Mouse (Mus musculus) forebrain, embryonic 16.5 days (tissue): ENCODE measurements around the gene Vwa8. TPM values are rescaled to one million over a fixed set of nuclear protein-coding genes. Genes with fewer than 3 reads are reported as not detected.

Experiments
- ATAC-seq: fragments of 200-750 bp; cut with Nextera tagmentation; 2 replicates; pipeline ENCODE4 v1.8.0; 2017; ENCODE audit warnings: mild to moderate bottlenecking, moderate library complexity
- H3K27ac ChIP-seq: fragments of 300-500 bp; sonication (generic); 2 replicates; pipeline ENCODE4 v1.5.1; 2014; ENCODE audit warnings: low read length, control low read depth
- H3K27me3 ChIP-seq: fragments of 300-500 bp; sonication (generic); replicated peaks from 2 replicates; pipeline ENCODE4 v1.6.1; 2014; ENCODE audit warnings: low read length; ENCODE audit not compliant: control insufficient read depth, insufficient read depth
- H3K36me3 ChIP-seq: fragments of 300-500 bp; sonication (generic); 2 replicates; pipeline ENCODE4 v1.6.1; 2014; ENCODE audit not compliant: control insufficient read depth, insufficient read depth
- H3K4me1 ChIP-seq: fragments of 300-500 bp; sonication (generic); replicated peaks from 2 replicates; pipeline ENCODE4 v1.6.1; 2014; ENCODE audit warnings: low read length; ENCODE audit not compliant: control insufficient read depth, insufficient read depth
- H3K4me2 ChIP-seq: fragments of 300-500 bp; sonication (generic); 2 replicates; pipeline ENCODE4 v1.6.1; 2014; ENCODE audit warnings: mild to moderate bottlenecking, low read length, control low read depth
- H3K4me3 ChIP-seq: fragments of 300-500 bp; sonication (generic); replicated peaks from 2 replicates; pipeline ENCODE4 v1.5.1; 2014; ENCODE audit warnings: mild to moderate bottlenecking, low read length, control low read depth
- H3K9ac ChIP-seq: fragments of 300-500 bp; sonication (generic); replicated peaks from 2 replicates; pipeline ENCODE4 v1.6.1; 2014; ENCODE audit warnings: low read depth, low read length, control low read depth
- H3K9me3 ChIP-seq: fragments of 300-500 bp; sonication (generic); 2 replicates; pipeline ENCODE4 v1.6.1; 2016; ENCODE audit warnings: low read length; ENCODE audit not compliant: control insufficient read depth
- WGBS: fragments of 180-500 bp; shearing (Covaris S2); extraction: QIAGEN DNeasy Blood & Tissue Kit; methylation state at CpG from one replicate; pipeline ENCODE4 v1.1.7; 2014; 5-methylcytosine and 5-hydroxymethylcytosine counted together
- polyA plus RNA-seq: library from polyadenylated mRNA; unstranded; fragments of >200 nt; fragmentation: Nextera tagmentation; extraction: Ambion mirVana; gene quantifications from 2 replicates; pipeline ENCODE4 v1.2.1, GENCODE M21; 2015

The Vwa8 gene
- 5.4 and 6.3 TPM in 2 replicates for polyA plus RNA-seq

DNA sequence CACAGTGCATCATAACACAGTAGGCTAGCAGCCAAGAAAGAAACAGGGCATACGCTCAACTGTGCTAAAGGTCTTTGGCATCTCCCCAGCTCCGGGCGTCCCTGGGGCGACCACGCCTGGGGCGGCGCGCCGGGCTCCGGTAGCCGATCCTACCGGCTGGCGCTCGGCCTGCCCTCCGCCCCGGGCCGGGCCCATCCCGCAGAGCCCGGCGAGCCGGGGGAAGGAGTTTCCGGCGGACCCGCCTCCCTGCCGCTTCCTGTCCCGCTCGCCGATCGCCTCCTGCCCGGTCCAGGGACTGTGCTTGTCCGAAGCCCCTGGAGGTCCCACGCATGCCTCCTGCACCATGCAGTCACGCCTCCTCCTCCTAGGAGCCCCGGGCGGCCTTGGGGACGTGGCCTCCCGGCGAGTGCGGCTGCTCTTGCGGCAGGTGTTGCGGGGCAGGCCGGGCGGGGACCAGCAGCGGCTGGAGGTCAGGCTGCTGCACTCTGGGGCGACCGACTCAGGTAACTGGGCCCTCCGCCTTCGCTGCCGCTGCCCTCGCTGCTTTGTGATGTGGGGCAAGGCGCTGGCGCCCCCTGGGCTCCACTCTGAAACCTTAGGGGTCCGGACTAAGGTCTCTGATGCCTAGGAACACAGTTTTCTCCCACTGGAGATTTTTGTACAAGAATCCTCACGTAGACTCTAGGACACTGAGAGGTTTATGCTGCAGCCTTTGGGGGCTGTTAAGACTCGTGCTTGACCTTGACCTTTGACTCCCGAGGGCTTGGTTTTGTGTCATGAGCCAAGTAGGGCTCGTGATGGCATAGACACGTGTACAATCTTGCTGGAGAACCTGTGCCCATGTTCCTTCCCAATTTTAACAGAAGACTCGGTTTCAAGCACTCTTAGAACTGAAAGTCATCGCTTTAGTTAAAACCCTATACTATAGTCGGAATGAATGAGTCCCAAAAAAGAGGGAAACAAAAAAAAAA lies at the start of gene Vwa8:
Vwa8 (plus strand) TSS at position 112 of the 971 bp plus-strand sequence.
- H3K27ac ChIP-seq, result peak within 1 kb of the TSS; percentile 71
- WGBS, result 3% methylated on average over 52 of the region's 61 CpGs
- ATAC-seq, result peak; percentile 92
- peak within 1 kb of the TSS; percentile 85 for H3K4me3 ChIP-seq
- peak within 1 kb of the TSS; percentile 97 for H3K9ac ChIP-seq
- H3K4me1 ChIP-seq, result peaks cover 13% of the 10 kb centered on the region
- H3K27me3 ChIP-seq, result no peaks in the 10 kb centered on the region
- H3K36me3 ChIP-seq, result no peaks in the 10 kb centered on the region
- peak within 1 kb of the TSS; percentile 77 for H3K4me2 ChIP-seq
- no peaks in the 10 kb centered on the region for H3K9me3 ChIP-seq

DNA sequence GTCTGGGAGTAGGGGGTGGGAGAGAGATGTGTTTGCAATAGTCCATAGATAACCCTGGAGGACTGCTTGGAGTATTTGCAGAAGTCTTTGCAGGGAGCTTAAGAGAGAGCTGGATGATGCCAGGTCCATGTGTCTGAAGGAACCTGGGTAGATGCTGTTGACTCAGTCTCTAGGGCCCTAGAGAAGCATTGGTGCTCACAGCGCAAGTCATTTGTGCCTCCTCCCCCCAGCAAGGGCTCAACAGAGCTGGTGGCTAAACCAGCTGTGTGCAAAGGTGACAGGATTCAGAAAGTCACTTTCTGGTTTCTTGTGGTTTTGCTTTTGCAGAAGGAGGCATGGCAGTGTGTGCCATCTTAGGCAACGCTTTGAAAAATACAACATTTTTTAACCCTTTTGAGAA lies 46.5 kb upstream of the Vwa8 start:
- 92% methylated on average over 2 of the region's 2 CpGs for WGBS
- Histone ChIP-seq H3K4me3 (no peak overlapping the region), H3K4me1 (no peaks in the 10 kb centered on the region), H3K27ac (no peak overlapping the region), H3K27me3 (no peaks in the 10 kb centered on the region), H3K4me2 (no peak overlapping the region), H3K9ac (no peak overlapping the region), H3K36me3 (no peaks in the 10 kb centered on the region), H3K9me3 (no peaks in the 10 kb centered on the region)
- no peak for ATAC-seq

DNA sequence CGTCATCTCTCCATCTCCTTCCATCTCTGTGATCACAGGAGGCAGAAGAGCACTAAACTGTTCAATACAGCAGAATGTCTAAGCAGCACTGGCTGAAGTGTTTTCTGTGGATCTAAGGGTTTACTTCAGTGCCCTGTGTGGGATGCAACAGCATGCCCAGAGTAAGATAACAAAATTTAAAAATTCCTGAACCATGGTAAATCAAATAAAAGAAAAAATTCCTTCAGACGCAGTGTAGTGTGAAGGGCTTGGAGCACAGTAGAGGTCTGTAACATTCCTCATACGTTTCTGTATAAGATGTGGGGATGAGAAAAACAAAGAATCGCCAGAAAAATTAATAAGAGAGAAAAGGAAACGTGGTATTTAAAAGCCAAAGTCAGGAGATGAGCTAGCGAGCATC lies 44.9 kb upstream of the Vwa8 start:
- Histone ChIP-seq H3K4me2 (no peak overlapping the region), H3K9me3 (no peaks in the 10 kb centered on the region), H3K27me3 (no peaks in the 10 kb centered on the region), H3K27ac (no peak overlapping the region), H3K36me3 (no peaks in the 10 kb centered on the region), H3K9ac (no peak overlapping the region), H3K4me3 (no peak overlapping the region), H3K4me1 (no peaks in the 10 kb centered on the region)
- ATAC-seq, result no peak
- WGBS, result 85% methylated on average over 6 of the region's 6 CpGs

DNA sequence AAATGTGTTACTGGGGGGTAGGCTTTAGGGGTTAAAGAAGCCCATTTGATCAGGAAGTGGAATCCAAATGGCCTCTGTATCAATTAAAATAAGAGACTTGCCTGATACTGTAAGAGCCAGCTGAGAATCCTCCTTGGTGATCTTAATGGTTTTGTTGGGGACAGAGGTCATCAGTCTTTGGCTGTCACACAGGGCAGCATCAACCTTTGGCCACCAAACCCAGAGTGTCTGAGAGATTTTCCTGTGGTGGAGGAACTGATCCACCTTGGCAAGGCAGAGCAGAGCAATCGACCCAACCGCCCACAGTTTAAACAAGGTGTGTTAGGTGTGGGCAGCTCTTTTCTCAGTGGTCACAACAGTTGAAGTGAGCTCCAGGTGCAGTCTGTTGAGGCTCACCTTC lies 36.0 kb upstream of the Vwa8 start:
- Histone ChIP-seq H3K4me1 (no peaks in the 10 kb centered on the region), H3K36me3 (no peaks in the 10 kb centered on the region), H3K9me3 (0 out of 2 replicates have a peak, but pooled peaks cover 3% of the 10 kb centered on the region), H3K27me3 (no peaks in the 10 kb centered on the region), H3K27ac (no peak overlapping the region), H3K9ac (no peak overlapping the region), H3K4me2 (no peak overlapping the region), H3K4me3 (no peak overlapping the region)
- no peak for ATAC-seq
- WGBS, result 92% methylated on average over 2 of the region's 2 CpGs

DNA sequence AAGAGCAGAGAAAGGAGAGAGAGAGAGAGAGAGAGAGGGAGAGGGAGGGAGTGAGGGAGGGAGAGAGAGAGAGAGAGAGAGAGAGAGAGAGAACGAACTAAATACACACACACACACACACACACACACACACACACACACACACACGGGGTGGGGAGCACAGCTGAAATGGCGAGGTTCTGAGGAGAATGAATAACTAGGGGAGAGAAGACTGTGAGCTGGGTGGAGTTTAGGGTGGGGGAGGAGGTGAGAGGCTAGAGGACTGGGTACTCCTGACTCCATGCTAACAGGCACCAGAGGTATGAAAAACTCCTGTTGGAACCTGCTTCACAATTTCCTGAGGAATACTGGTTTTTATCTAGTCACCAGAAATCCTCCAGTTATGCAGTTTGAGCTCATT lies 32.4 kb upstream of the Vwa8 start:
- H3K4me1 ChIP-seq, result no peaks in the 10 kb centered on the region
- no peak for ATAC-seq
- 0 out of 2 replicates have a peak, but pooled peaks cover 3% of the 10 kb centered on the region for H3K9me3 ChIP-seq
- H3K4me3 ChIP-seq, result no peak overlapping the region
- H3K27me3 ChIP-seq, result no peaks in the 10 kb centered on the region
- no peak overlapping the region for H3K9ac ChIP-seq
- no peak overlapping the region for H3K4me2 ChIP-seq
- 14% methylated on average over 1 of the region's 3 CpGs for WGBS
- no peak overlapping the region for H3K27ac ChIP-seq
- no peaks in the 10 kb centered on the region for H3K36me3 ChIP-seq

DNA sequence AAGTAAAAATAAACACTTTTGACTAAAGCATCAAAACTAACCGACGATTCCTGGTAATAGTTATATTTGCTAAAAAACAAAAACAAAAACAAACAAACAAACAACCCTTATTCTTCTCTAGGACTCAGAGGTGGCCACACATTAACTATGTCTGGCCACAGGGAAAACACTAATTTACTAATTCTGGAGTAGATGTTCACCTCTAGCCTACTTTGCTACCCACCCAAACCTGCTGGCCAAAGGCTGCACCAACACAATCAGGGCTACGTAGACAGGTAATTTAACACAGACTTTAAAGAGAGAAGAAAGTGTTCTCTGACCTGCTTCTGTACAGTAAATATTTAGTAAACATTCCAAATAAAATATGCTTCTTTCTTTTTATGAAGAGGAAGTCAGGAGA lies 31.2 kb upstream of the Vwa8 start:
- WGBS, result 96% methylated on average over 3 of the region's 3 CpGs
- ATAC-seq, result no peak

DNA sequence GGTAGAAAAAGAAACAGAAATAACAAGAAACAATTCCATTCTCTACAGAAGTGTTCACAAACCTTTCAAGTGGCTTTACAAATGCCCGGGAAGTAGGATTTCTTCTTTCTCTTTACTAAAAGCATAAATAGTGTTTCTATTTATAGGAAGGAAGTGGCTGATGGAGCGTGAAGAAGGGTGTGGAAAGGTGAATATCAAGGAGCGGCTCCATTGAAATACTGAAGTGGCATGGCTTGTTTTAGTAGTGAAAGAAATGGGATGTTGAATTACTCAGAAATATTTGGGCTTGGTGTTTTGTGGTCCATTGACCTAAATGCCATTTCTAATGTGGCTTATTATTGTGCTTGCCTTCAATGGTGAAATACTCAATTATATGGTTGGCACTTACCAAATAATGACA lies 30.4 kb upstream of the Vwa8 start:
- Histone ChIP-seq H3K27ac (no peak overlapping the region), H3K9me3 (0 out of 2 replicates have a peak, but pooled peaks cover 3% of the 10 kb centered on the region), H3K27me3 (no peaks in the 10 kb centered on the region), H3K9ac (no peak overlapping the region), H3K4me3 (no peak overlapping the region), H3K4me2 (no peak overlapping the region), H3K4me1 (no peaks in the 10 kb centered on the region), H3K36me3 (no peaks in the 10 kb centered on the region)
- WGBS, result 74% methylated on average over 3 of the region's 3 CpGs
- no peak for ATAC-seq

More for the DNA sequence above, 31.2 kb upstream of the Vwa8 start:
- H3K36me3 ChIP-seq, result no peaks in the 10 kb centered on the region
- 0 out of 2 replicates have a peak, but pooled peaks cover 3% of the 10 kb centered on the region for H3K9me3 ChIP-seq
- no peak overlapping the region for H3K4me2 ChIP-seq
- no peak overlapping the region for H3K4me3 ChIP-seq
- no peaks in the 10 kb centered on the region for H3K27me3 ChIP-seq
- no peaks in the 10 kb centered on the region for H3K4me1 ChIP-seq
- no peak overlapping the region for H3K9ac ChIP-seq
- no peak overlapping the region for H3K27ac ChIP-seq

DNA sequence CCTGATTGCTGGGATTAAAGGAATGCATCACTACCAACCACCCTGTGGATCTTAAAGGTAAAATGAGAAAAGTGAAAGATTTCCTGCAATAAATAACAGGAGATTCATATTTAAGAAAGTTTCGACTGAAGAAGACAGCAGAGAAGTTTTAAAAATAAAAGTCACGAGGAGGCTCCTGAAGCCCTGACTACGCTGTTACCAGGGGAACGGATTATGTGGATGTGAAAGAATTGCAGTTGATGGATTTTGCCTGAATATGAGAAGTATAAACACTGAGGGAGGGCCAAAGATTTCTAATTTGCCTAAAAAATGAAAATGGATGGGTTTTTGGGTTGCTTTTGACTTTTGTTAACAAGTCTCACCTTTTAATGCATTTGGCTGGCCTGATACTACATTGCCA lies 24.8 kb upstream of the Vwa8 start:
- H3K4me2 ChIP-seq, result no peak overlapping the region
- no peaks in the 10 kb centered on the region for H3K27me3 ChIP-seq
- H3K36me3 ChIP-seq, result no peaks in the 10 kb centered on the region
- H3K4me1 ChIP-seq, result no peaks in the 10 kb centered on the region
- H3K27ac ChIP-seq, result no peak overlapping the region
- no peak for ATAC-seq
- no peak overlapping the region for H3K9ac ChIP-seq
- WGBS, result 83% methylated on average over 4 of the region's 4 CpGs
- H3K9me3 ChIP-seq, result no peaks in the 10 kb centered on the region
- no peak overlapping the region for H3K4me3 ChIP-seq

DNA sequence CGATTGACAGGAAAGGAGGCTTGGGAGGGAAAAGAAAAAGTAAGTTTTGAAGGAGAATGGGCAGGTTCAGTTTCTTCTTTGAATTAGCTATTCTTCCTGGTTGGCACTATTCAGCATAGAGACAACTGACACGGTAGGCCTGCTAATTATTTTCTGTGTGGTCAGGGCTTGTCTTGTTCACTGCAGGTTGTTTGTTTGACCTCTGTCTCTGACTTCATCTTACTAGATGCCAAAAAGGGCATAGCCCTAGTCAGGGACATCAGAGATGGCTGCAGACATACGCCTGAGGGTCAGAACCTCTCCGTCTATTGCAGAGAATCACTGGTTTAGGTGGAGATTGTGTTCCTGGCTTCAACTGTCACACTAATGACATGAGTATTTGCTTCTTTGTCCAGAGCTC lies 24.3 kb upstream of the Vwa8 start:
- no peak for ATAC-seq
- no peak overlapping the region for H3K27ac ChIP-seq
- no peaks in the 10 kb centered on the region for H3K27me3 ChIP-seq
- no peak overlapping the region for H3K9ac ChIP-seq
- no peak overlapping the region for H3K4me2 ChIP-seq
- H3K4me3 ChIP-seq, result no peak overlapping the region
- H3K4me1 ChIP-seq, result no peaks in the 10 kb centered on the region
- 53% methylated on average over 4 of the region's 4 CpGs for WGBS
- no peaks in the 10 kb centered on the region for H3K36me3 ChIP-seq
- H3K9me3 ChIP-seq, result no peaks in the 10 kb centered on the region
